Mouse (Mus musculus) CD4-positive naive resting alpha-beta T cell, adult 57 days (primary cell): ENCODE results near the gene Myt1l. TPM values are rescaled to one million over a fixed set of nuclear protein-coding genes. Genes with fewer than 3 reads are reported as not detected.

Experiments
- total RNA-seq: library from RNA; stranded (reverse); gene quantifications from one replicate; pipeline ENCODE4 v1.2.4, GENCODE M21; 2023

The Myt1l gene
- not detected for total RNA-seq

DNA sequence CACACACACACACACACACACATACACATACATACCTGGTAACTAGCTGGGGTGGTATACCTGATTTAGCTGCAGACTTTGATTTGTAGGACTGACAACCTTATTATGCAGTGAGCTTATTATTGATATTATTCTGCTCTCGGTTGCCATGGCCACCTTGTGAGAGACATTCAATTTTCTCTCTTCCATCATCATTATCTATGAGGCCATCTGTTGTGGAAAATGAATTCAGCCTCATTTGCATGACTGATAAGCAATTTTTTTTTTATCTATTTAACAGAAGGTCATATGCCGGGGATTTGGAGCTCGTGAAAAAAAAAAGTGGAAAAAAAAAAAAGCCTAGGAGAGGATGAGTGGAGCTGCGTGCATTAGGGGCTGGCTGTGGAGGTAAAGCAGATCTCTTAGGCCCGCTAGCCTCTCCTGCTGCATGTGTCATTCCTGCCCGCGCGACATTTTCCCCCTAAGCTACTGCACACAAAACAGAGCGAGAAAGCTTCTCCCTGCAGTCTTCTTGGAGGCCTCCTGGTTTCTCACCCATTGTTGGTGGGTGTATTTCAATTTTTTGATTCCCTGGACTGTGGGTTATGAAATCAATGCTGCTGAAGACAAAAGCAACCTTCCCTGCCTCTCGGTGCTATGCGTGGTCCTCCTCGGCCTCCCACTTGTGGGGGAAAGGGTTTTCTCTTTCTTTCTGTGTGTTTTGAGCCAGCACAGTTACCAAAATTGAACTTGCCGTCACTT lies at the start of gene Myt1l:
Gene Myt1l, plus strand, starts transcription at position 354 of the 741 bp plus-strand sequence.

DNA sequence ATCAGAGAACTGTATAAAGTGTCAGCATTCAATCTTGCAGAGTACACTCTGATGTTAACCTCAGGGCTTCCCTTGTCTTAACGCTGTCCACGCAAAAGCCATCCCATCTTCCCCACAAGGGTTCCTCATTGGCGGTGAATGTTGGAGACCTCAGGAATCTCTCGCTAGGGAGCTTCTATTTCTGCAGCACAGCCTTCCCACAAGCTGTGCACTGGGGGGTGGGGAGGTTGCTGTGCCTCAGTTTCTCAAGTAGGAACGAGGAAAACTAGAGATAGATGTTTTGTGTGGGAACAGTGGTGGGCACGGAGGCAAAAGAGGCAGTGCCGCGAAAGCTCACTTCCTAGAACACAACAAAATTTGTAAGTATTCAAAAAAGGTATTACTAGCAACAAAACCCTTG lies 409.1 kb downstream of the Myt1l start, which contains the start of gene Pxdn:
Gene Pxdn, plus strand, starts transcription at position 301 of the 400 bp plus-strand sequence.

